Mouse (Mus musculus) megakaryocyte, embryonic 14.5 days (primary cell): ENCODE measurements around the gene Cct5.

Experiments
- FLI1 ChIP-seq: IDR thresholded peaks from 2 replicates; pipeline ENCODE4 v1.6.1; 2012; ENCODE audit warnings: low read length, inconsistent platforms, mixed read lengths
- GATA1 ChIP-seq: IDR thresholded peaks from 3 replicates; pipeline ENCODE4 v1.6.1; 2012; ENCODE audit warnings: mixed read lengths, low read length, inconsistent platforms, borderline replicate concordance

GRCm38 (mm10) chr15:31606821-31607220, 5.2 kb upstream of the Cct5 start:
- no peak for TF ChIP-seq GATA1
- no peak for TF ChIP-seq FLI1
